Mouse (Mus musculus): ENCODE measurements around the gene Cenpj.

Cenpj gene

DNA sequence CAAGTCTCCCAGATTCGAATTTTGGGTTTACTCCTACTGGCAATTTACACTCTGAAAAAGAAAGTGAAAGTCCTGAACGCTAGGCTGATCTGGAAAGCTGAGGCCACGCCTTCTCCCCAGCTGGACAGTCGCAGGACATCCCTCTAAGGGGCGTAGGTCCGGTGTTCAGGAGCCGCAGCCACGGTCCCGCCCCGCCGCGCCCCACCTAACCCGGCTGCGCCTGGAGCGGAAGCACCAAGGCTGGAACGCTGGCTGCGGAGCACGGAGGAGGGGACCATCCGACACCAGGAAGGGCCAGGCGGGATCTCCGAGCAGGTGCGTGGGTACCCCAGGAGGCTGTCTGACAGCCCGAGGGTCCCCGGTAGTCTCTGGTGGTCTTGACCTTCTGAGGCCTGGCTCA lies at the start of gene Cenpj, which contains the start of gene Parp4:
Gene Cenpj, minus strand, starts transcription at position 10 of the 400 bp plus-strand sequence.
Gene Parp4, plus strand, starts transcription at position 204 of the 400 bp plus-strand sequence.
- DNase-seq, result peak; percentile 93 to 95

GRCm38 (mm10) chr14:56620425-56620824 lies 45.2 kb upstream of the Cenpj start:
- no peak for DNase-seq

GRCm38 (mm10) chr14:56617470-56617869 lies 42.2 kb upstream of the Cenpj start:
- no peak for DNase-seq

DNA sequence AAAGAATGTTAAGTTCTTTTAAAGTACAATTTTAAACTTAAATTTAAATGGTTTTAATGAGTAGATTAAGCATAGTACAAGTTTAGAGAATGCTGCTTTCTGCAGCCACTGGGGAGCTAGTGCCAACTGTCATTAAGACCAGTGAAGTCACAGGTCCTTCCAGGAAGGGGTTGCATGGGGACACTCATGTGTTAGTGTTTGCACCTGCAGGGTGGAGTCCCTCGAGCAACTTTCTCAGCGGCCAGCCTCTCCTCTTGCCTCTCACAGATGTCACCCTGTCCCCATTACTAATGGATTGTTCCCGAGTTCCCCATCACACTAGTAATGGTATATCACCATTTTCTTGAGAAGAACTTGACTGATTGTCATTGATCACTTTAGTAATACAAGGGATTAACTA lies 38.0 kb upstream of the Cenpj start:
- no peak for DNase-seq

GRCm38 (mm10) chr14:56605136-56605535 lies 29.9 kb upstream of the Cenpj start:
- DNase-seq, result peak in 1 of 2 experiments; percentile 23

- DNase-seq, result peak; percentile 14 to 27
Measured at GRCm38 (mm10) chr14:56604438-56604837, 29.2 kb upstream of the Cenpj start.

- no peak for DNase-seq
Measured at GRCm38 (mm10) chr14:56602069-56602468, 26.8 kb upstream of the Cenpj start.

- DNase-seq, result peak in 1 of 2 experiments; percentile 47
Measured at GRCm38 (mm10) chr14:56598759-56599158, 23.5 kb upstream of the Cenpj start.

GRCm38 (mm10) chr14:56594811-56595210 lies 19.6 kb upstream of the Cenpj start:
- no peak for DNase-seq

- no peak for DNase-seq
Measured at GRCm38 (mm10) chr14:56592191-56592590, 17.0 kb upstream of the Cenpj start.

DNA sequence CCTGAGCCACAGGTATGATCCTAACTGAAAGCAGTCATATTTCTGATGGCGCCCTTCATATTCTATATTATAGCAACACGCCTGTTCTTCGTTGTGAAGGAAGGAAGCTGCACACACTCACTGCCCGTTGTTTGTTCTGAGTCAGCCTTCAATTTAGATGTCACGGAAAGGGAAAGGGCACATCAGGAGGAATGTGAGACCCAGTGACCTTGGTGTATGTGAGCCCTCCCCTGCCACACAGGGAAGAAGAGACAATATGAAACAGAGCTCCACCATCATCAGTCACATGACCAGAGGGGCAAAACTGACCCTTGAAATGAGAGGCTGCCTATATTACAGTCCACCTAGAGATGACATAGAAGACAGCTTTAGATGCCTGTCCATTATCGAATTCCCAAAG lies 7.1 kb upstream of the Cenpj start:
- no peak for DNase-seq

DNA sequence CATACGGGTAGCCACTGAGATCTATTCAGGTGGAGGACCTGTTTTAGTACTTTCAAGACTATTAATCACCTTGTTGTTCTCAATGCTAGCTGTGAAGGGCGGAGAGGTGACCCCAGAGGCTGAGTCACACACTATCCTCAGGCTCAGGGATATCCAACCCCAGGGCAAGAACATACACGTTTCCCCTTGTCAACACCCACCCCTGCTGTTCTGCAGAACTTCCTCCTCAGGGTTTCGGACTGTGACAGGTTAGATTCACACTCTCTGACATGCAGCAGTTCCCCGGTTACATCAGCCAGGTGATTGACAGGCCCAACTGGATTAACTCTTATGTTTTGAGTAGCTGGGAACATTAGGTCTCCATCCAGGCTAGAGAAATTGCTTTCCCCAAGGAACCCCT lies 5.9 kb upstream of the Cenpj start:
- DNase-seq, result no peak

DNA sequence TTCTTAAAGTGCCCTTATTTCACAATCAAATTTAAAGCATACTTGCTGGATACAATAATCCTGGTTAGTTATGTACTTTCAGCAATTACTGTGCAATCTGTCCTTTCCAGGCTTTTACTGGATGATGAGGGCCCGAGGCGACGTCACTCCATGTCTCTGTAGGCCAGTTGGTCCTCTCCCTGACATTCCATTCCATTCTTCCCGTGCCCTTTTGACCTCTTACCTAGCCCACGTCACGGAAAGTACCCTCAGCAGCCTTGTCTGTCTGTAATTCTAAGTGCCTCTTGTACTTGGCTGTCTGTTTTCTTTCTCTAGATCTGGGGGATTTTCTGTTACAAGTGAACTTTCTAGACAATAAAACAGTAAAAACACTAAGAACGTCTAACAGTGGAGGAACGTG lies 3.8 kb upstream of the Cenpj start:
- no peak for DNase-seq

DNA sequence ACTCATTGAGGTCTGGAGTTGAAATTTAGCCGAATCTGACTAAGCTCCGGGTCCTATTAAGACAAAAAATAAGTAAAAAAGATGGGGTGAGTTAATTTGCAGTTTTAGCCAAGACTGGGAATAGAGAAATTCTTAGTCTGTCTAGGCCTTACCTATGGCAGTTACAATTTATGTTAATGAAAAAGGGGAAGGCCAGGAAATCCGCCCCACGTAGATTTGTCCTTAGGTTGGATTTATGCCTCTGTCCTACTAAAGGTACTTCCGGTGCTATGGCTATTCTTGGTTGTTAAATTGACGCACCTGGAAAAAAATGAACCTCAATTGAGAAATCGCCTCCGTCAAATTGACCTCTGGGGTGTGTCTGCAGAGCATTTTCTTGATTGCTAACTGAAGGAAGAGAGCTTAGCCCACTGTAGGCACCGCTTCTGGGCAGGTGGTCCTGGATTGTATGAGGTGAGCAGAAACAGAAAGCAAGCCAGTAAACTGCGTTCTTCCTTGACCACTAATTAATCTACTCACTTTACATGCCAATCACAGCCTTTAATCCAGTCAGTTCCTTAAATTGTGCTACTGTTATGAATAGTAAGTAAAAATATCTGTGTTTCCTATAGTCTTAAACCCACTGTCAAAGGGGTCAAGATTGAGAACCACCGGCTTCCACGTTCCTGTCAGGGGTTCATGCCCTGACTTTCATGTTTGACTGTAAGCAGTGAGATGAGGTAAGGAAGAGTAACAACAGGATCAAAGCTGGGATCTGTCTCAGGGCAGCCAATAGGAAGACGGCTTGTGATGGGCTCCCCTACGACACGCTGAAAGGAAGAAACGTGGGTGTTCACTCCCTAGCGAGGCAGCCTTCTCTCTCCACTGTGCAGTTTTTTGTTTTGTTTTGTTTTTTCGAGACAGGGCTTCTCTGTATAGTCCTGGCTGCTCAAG lies 1.0 kb upstream of the Cenpj start:
- DNase-seq, result no peak

- DNase-seq, result no peak
Measured at GRCm38 (mm10) chr14:56572546-56572945, 2.7 kb downstream of the Cenpj start.

DNA sequence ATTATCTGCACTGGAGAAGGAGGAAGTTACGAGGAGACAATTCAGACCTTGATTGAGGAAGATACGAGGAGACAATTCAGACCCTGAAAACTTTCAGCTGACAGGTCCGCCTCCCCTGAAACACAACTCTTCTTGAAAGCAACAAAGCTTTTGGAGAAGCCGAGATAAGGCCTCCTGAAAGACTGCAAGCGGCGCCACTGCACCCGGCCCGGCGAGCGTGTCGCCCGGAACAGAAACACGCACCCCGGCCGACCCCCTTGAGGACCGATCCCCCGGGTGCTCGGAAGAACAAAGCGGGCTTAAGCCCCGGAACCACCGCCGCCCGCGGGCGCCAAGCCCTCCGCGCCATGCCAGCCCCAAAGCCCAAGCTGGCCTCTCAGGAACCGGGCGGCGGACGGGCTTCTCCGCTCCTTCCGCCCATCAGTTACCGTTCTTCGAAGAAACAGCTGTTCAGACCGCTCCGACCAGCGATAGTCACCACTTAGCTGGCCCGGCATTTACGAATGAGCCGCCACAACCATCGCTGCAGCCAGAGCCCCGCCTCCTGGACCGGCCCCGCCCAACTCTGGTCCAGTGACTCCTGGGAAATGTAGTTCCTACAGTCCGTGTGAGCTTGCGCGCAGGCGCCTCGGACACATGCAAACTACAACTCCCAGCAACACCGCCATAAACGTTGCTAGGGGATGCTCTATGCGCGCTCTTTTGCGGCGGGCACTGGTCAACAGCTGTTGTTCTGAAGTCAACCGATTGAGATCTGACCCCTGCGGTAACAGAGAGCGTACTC lies 3.7 kb downstream of the Cenpj start:
- DNase-seq, result peak; percentile 96 to 97

DNA sequence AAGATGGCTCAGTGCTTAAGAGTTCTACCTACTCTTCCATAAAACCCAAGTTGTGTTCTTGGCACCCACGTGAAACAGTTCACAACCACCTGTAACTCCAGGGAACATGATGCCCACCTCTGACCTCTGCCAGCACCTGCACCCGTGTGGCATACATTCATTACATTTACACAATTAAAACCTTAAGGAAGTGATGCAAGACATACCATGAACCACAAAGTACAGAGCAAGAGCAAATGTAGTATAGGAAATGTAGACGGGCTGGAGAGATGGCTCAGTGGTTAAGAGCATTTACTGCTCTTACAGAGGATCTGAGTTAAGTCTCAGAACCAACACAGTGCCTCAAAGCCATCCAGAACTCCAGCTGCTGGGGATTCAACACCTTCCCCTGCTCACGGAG lies 6.2 kb downstream of the Cenpj start:
- DNase-seq, result no peak

- DNase-seq, result no peak
Measured at GRCm38 (mm10) chr14:56567476-56567875, 7.7 kb downstream of the Cenpj start.

- DNase-seq, result no peak
Measured at GRCm38 (mm10) chr14:56559134-56559533, 16.1 kb downstream of the Cenpj start.

- no peak for DNase-seq
Measured at GRCm38 (mm10) chr14:56554716-56555115, 20.5 kb downstream of the Cenpj start.

GRCm38 (mm10) chr14:56553331-56553730 lies 21.9 kb downstream of the Cenpj start:
- DNase-seq, result no peak

DNA sequence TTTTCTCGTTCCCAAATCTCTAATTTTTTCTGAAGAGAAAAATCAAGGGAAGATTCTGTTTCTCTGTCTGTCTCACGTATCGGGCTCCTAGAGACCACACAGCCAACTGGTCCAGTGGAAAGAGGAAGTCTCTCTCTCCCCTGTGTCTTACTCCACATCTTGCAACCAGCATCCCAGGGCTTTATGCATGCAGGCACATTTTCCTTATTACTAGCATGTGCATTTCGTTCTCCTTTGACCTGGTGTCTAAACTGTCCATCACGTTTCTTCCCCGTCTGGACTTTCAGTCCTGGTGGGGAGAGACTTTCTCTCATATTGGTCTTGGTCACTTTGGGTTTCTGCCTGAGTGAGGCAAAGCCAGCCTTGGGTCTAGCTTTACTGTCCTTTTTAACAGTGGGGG lies 22.3 kb downstream of the Cenpj start:
- DNase-seq, result no peak

- no peak for DNase-seq
Measured at GRCm38 (mm10) chr14:56550960-56551359, 24.3 kb downstream of the Cenpj start.

GRCm38 (mm10) chr14:56545491-56545890 lies 29.7 kb downstream of the Cenpj start:
- DNase-seq, result no peak
